ENCODE assay signal across 8 mouse cellular contexts in the genomic region with DNA sequence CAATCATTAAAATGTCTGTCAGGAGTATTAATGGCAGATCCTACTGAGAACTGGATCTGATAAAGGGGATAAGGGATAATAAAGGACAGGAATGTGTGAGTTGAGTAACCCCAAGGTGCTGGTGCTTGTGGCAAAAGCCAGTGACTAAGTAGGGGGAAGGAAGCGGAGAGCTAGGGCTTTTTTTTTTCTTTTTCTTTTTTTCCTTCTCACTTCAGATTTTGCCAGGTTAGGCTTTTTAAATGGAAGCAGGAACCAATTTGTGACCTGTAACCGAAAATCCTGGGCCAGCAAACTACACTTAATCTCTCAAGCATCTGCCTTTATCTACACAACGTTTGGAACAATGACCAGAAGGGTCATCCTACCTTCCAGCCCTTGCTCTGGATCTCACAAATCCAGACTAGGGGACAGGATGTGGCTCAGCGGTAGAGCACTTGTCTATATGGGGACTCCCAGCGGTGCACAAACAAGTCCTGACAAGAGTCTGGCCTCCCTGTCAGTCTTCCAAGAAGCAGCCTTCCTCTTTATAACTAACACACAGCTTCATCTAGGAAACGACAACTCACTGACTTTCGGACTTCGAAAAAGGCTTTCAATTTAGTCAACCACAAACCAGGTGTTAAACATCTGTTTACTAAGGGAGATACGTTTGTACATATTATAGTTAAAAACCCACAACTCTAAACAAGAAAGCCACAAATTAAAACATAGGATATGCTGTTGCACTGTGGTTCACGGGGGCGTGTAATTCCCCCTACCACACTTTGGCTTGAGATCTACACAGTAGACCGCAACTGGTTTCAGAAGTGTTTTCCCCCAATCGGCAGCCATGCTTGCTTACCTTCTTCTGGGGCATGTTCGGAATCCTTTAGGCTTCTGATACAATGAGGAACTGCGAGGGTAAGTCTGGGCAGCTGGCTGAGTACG. TPM values are rescaled to one million over a fixed set of nuclear protein-coding genes. Genes with fewer than 3 reads are reported as not detected.
DNase-seq lines count a peak whose midpoint lies in the region; ATAC-seq lines count a peak whose summit lies in the region.

No protein-coding gene starts in this region.

- WGBS in heart, embryonic 10.5 days: 25% methylated on average over 16 of the region's 16 CpGs
- WGBS in heart, embryonic 14.5 days: 33% methylated on average over 16 of the region's 16 CpGs
- 15% methylated on average over 16 of the region's 16 CpGs for WGBS in liver, embryonic 12.5 days (ENCODE audit: insufficient replicate concordance)

- peak overlapping the region; percentile 72 for H3K4me3 ChIP-seq in heart, embryonic 10.5 days
- peak overlapping the region; percentile 56 to 83 for H3K4me3 ChIP-seq in heart, embryonic 14.5 days (ENCODE audit: control insufficient read depth in 1 of 2, insufficient read depth in 1 of 2, low read depth in 1 of 2, low read length in 2 of 2)
- peak overlapping the region; percentile 57 for H3K4me3 ChIP-seq in liver, embryonic 12.5 days

- ATAC-seq in heart, embryonic 14.5 days (ENCODE audit: insufficient number of reproducible peaks, insufficient read depth, low FRiP score, low read depth): no peak
- no peak for ATAC-seq in liver, embryonic 12.5 days

- H3K27ac ChIP-seq in heart, embryonic 10.5 days: no peak overlapping the region
- H3K27ac ChIP-seq in heart, embryonic 14.5 days (replicated peaks in 1 of 2; ENCODE audit: control insufficient read depth in 1 of 2, insufficient read depth in 1 of 2, low read depth in 2 of 2, low read length in 2 of 2): no peak overlapping the region
- H3K27ac ChIP-seq in liver, embryonic 12.5 days: no peak overlapping the region

- H3K9ac ChIP-seq in heart, embryonic 14.5 days (ENCODE audit: low read length): peak overlapping the region; percentile 65
- H3K9ac ChIP-seq in liver, embryonic 12.5 days: no peak overlapping the region

- H3K27me3 ChIP-seq in heart, embryonic 10.5 days (ENCODE audit: insufficient read depth, poor library complexity, severe bottlenecking): peaks cover 20% of the 10 kb centered on the region
- H3K27me3 ChIP-seq in heart, embryonic 14.5 days (ENCODE audit: control insufficient read depth, insufficient read depth, low read length): peaks cover 3% of the 10 kb centered on the region; the same call in 1 of the 2 replicates
- peaks cover 46% of the 10 kb centered on the region for H3K27me3 ChIP-seq in liver, embryonic 12.5 days (replicated peaks)

- intact Hi-C loops in heart, postnatal 25 days (cut with DNase I): no loop called here

- DNase-seq in heart, embryonic 10.5 days (ENCODE audit: low spot score): no peak
- no peak for DNase-seq in heart, postnatal 25 days (ENCODE audit: low spot score)
- DNase-seq in R1 (ENCODE audit: low read depth, low spot score): peak; percentile 58
- DNase-seq in spleen, postnatal 36 days (ENCODE audit: low spot score in 2 of 2): peak; percentile 4 to 8
- no peak for DNase-seq in cerebellum, adult 9-11 months
- no peak for DNase-seq in gastrocnemius, postnatal 4 days (ENCODE audit: low spot score in 2 of 2)

- H3K9me3 ChIP-seq in heart, embryonic 10.5 days: no peaks in the 10 kb centered on the region
- H3K9me3 ChIP-seq in heart, embryonic 14.5 days (ENCODE audit: control insufficient read depth, low read length): no peaks in the 10 kb centered on the region
- no peaks in the 10 kb centered on the region for H3K9me3 ChIP-seq in liver, embryonic 12.5 days (replicated peaks)

- no peaks in the 10 kb centered on the region for H3K36me3 ChIP-seq in heart, embryonic 10.5 days
- no peaks in the 10 kb centered on the region for H3K36me3 ChIP-seq in heart, embryonic 14.5 days (ENCODE audit: control insufficient read depth, insufficient read depth, low read length)
- H3K36me3 ChIP-seq in liver, embryonic 12.5 days: no peaks in the 10 kb centered on the region

- peaks cover 13% of the 10 kb centered on the region for H3K4me1 ChIP-seq in heart, embryonic 10.5 days
- peaks cover 2 to 7% of the 10 kb centered on the region in 2 experiments; a peak in 1 of 4 replicates for H3K4me1 ChIP-seq in heart, embryonic 14.5 days (ENCODE audit: control insufficient read depth in 2 of 2, insufficient read depth in 2 of 2, low read length in 2 of 2)
- H3K4me1 ChIP-seq in liver, embryonic 12.5 days: peaks cover 11% of the 10 kb centered on the region

- H3K4me2 ChIP-seq in heart, embryonic 14.5 days (ENCODE audit: low read length): peak overlapping the region; percentile 97
- H3K4me2 ChIP-seq in liver, embryonic 12.5 days: peak overlapping the region; percentile 80

RNA-seq across cellular contexts. Expression of a gene that starts 1.2 kb away (rescaled TPM):
- polyA plus RNA-seq in heart, embryonic 10.5 days (2016; fragmentation: Nextera tagmentation; extraction: Ambion mirVana): 0.67 and 0.76 TPM in 2 replicates
- total RNA-seq in heart, postnatal 25 days (2021): 1 to 10 TPM in 1 of 2 experiments, under 1 TPM in 1; 0.78 to 1.4 TPM
- 1.1 and 1.3 TPM in 2 replicates for polyA plus RNA-seq in heart, embryonic 14.5 days (2014; fragmentation: Nextera tagmentation; extraction: Ambion mirVana)
- polyA plus RNA-seq in liver, embryonic 12.5 days (2016; fragmentation: Nextera tagmentation; extraction: Ambion mirVana): 0.16 and 0.23 TPM in 2 replicates
- total RNA-seq in gastrocnemius, postnatal 4 days (2021): 1 to 10 TPM in 1 of 2 experiments, under 1 TPM in 1; 0.78 to 1.6 TPM

RNA-seq across cellular contexts. Expression of a gene that starts 19.1 kb away (rescaled TPM):
- polyA plus RNA-seq in heart, embryonic 10.5 days (2016; fragmentation: Nextera tagmentation; extraction: Ambion mirVana): 4.0 and 4.6 TPM in 2 replicates
- total RNA-seq in heart, postnatal 25 days (2021): 1 to 10 TPM; 3.9 to 4.2 TPM
- polyA plus RNA-seq in heart, embryonic 14.5 days (2014; fragmentation: Nextera tagmentation; extraction: Ambion mirVana): 7.3 and 10.4 TPM in 2 replicates
- 3.7 and 4.8 TPM in 2 replicates for polyA plus RNA-seq in liver, embryonic 12.5 days (2016; fragmentation: Nextera tagmentation; extraction: Ambion mirVana)
- 1 to 10 TPM; 3.1 to 4.1 TPM for total RNA-seq in gastrocnemius, postnatal 4 days (2021)

RNA-seq across cellular contexts. Expression of a gene that starts 31.9 kb away (rescaled TPM):
- polyA plus RNA-seq in heart, embryonic 10.5 days (2016; fragmentation: Nextera tagmentation; extraction: Ambion mirVana): 7.4 and 8.3 TPM in 2 replicates
- 10 to 100 TPM; 26.7 to 27.7 TPM for total RNA-seq in heart, postnatal 25 days (2021)
- polyA plus RNA-seq in heart, embryonic 14.5 days (2014; fragmentation: Nextera tagmentation; extraction: Ambion mirVana): 11.1 and 11.9 TPM in 2 replicates
- polyA plus RNA-seq in liver, embryonic 12.5 days (2016; fragmentation: Nextera tagmentation; extraction: Ambion mirVana): 3.6 and 3.7 TPM in 2 replicates
- 10 to 100 TPM; 27.6 to 28.5 TPM for total RNA-seq in gastrocnemius, postnatal 4 days (2021)

Comparison
In these comparisons a context has a peak if more than half of its experiments do, and no peak if none do; other contexts are left out.
1. DNase-seq: peak in R1 (single experiment) and spleen, postnatal 36 days (2 of 2); none in heart, embryonic 10.5 days (single experiment), heart, postnatal 25 days (single experiment), cerebellum, adult 9-11 months (single experiment) and gastrocnemius, postnatal 4 days (0 of 2).
2. Peak in every context shown above with its lines, with median percentiles within 50 percentile points of each other: H3K4me3 ChIP-seq.